Mouse (Mus musculus): ENCODE results near the gene Iqgap2. TPM values are rescaled to one million over a fixed set of nuclear protein-coding genes. Genes with fewer than 3 reads are reported as not detected.

Gene Iqgap2
- polyA plus RNA-seq, 1 experiment from 2014 or later = 4.2 TPM

GRCm38 (mm10) chr13:95889366-95889765 is 2.4 kb downstream of the Iqgap2 start:
- no peaks in the 10 kb centered on the region for H3K36me3 ChIP-seq (ENCODE audit: control insufficient read depth, insufficient read depth, low read length)
- H3K9ac ChIP-seq (ENCODE audit: low read length) = no peak overlapping the region
- no peak for DNase-seq (ENCODE audit: low spot score)
- 89% methylated on average over 10 of the region's 10 CpGs for WGBS
- ATAC-seq = no peak
- no peak overlapping the region for H3K4me3 ChIP-seq (ENCODE audit: low read depth, low read length)
- no peak overlapping the region for H3K27ac ChIP-seq (ENCODE audit: low read depth, low read length)
- no peaks in the 10 kb centered on the region for H3K27me3 ChIP-seq (replicated peaks; ENCODE audit: control insufficient read depth, insufficient read depth, low read length)
- peaks cover 8% of the 10 kb centered on the region for H3K4me1 ChIP-seq (ENCODE audit: control insufficient read depth, insufficient read depth, low read length)
- peak overlapping the region; percentile 97; the same call in 1 of the 2 replicates for H3K4me2 ChIP-seq (ENCODE audit: low read length)
- H3K9me3 ChIP-seq (replicated peaks; ENCODE audit: control insufficient read depth, low read length) = no peaks in the 10 kb centered on the region

- DNase-seq (ENCODE audit: low spot score) (no peak), ATAC-seq (no peak)
- peaks cover 8% of the 10 kb centered on the region for H3K4me1 ChIP-seq (ENCODE audit: control insufficient read depth, insufficient read depth, low read length)
- no peaks in the 10 kb centered on the region for H3K36me3 ChIP-seq (ENCODE audit: control insufficient read depth, insufficient read depth, low read length)
- H3K9ac ChIP-seq (ENCODE audit: low read length) = no peak overlapping the region
- 92% methylated on average over 12 of the region's 12 CpGs for WGBS
- no peak overlapping the region for H3K27ac ChIP-seq (ENCODE audit: low read depth, low read length)
- H3K9me3 ChIP-seq (replicated peaks; ENCODE audit: control insufficient read depth, low read length) = no peaks in the 10 kb centered on the region
- H3K4me3 ChIP-seq (ENCODE audit: low read depth, low read length) = no peak overlapping the region
- H3K4me2 ChIP-seq (ENCODE audit: low read length) = no peak overlapping the region
- no peaks in the 10 kb centered on the region for H3K27me3 ChIP-seq (replicated peaks; ENCODE audit: control insufficient read depth, insufficient read depth, low read length)
These were observed 3.1 kb downstream of the Iqgap2 start for GRCm38 (mm10) chr13:95888621-95889020.

- Histone ChIP-seq H3K27me3 (replicated peaks; ENCODE audit: control insufficient read depth, insufficient read depth, low read length) (no peaks in the 10 kb centered on the region), H3K9ac (ENCODE audit: low read length) (no peak overlapping the region), H3K4me2 (ENCODE audit: low read length) (no peak overlapping the region), H3K4me3 (ENCODE audit: low read depth, low read length) (no peak overlapping the region), H3K4me1 (ENCODE audit: control insufficient read depth, insufficient read depth, low read length) (peaks cover 8% of the 10 kb centered on the region), H3K27ac (ENCODE audit: low read depth, low read length) (no peak overlapping the region), H3K36me3 (ENCODE audit: control insufficient read depth, insufficient read depth, low read length) (no peaks in the 10 kb centered on the region), H3K9me3 (replicated peaks; ENCODE audit: control insufficient read depth, low read length) (no peaks in the 10 kb centered on the region)
- ATAC-seq = no peak
- 85% methylated on average over 4 of the region's 4 CpGs for WGBS
- no peak for DNase-seq (ENCODE audit: low spot score)
These were observed 3.6 kb downstream of the Iqgap2 start for GRCm38 (mm10) chr13:95888170-95888569.

- DNase-seq (ENCODE audit: low spot score) = no peak
- no peak overlapping the region for H3K27ac ChIP-seq (ENCODE audit: low read depth, low read length)
- H3K36me3 ChIP-seq (ENCODE audit: control insufficient read depth, insufficient read depth, low read length) = no peaks in the 10 kb centered on the region
- ATAC-seq = no peak
- H3K4me1 ChIP-seq (ENCODE audit: control insufficient read depth, insufficient read depth, low read length) = peaks cover 8% of the 10 kb centered on the region
- H3K4me3 ChIP-seq (ENCODE audit: low read depth, low read length) = no peak overlapping the region
- H3K27me3 ChIP-seq (replicated peaks; ENCODE audit: control insufficient read depth, insufficient read depth, low read length) = no peaks in the 10 kb centered on the region
- H3K9ac ChIP-seq (ENCODE audit: low read length) = no peak overlapping the region
- no peak overlapping the region for H3K4me2 ChIP-seq (ENCODE audit: low read length)
- H3K9me3 ChIP-seq (replicated peaks; ENCODE audit: control insufficient read depth, low read length) = no peaks in the 10 kb centered on the region
- 80% methylated on average over 7 of the region's 7 CpGs for WGBS
These were observed 4.3 kb downstream of the Iqgap2 start for GRCm38 (mm10) chr13:95887375-95887774.

- H3K4me1 ChIP-seq (ENCODE audit: control insufficient read depth, insufficient read depth, low read length) = 0 out of 2 replicates have a peak, but pooled peaks cover 2% of the 10 kb centered on the region
- H3K9ac ChIP-seq (ENCODE audit: low read length) = no peak overlapping the region
- ATAC-seq (no peak), DNase-seq (ENCODE audit: low spot score) (no peak)
- H3K4me3 ChIP-seq (ENCODE audit: low read depth, low read length) = no peak overlapping the region
- no peaks in the 10 kb centered on the region for H3K27me3 ChIP-seq (replicated peaks; ENCODE audit: control insufficient read depth, insufficient read depth, low read length)
- no peak overlapping the region for H3K27ac ChIP-seq (ENCODE audit: low read depth, low read length)
- no peaks in the 10 kb centered on the region for H3K36me3 ChIP-seq (ENCODE audit: control insufficient read depth, insufficient read depth, low read length)
- 79% methylated on average over 3 of the region's 3 CpGs for WGBS
- H3K4me2 ChIP-seq (ENCODE audit: low read length) = no peak overlapping the region
- no peaks in the 10 kb centered on the region for H3K9me3 ChIP-seq (replicated peaks; ENCODE audit: control insufficient read depth, low read length)
These were observed 7.3 kb downstream of the Iqgap2 start for GRCm38 (mm10) chr13:95884455-95884854.

GRCm38 (mm10) chr13:95882001-95882400 is 9.7 kb downstream of the Iqgap2 start:
- H3K9me3 ChIP-seq (replicated peaks; ENCODE audit: control insufficient read depth, low read length) = no peaks in the 10 kb centered on the region
- H3K4me3 ChIP-seq (ENCODE audit: low read depth, low read length) = no peak overlapping the region
- no peak overlapping the region for H3K9ac ChIP-seq (ENCODE audit: low read length)
- no peak overlapping the region for H3K4me2 ChIP-seq (ENCODE audit: low read length)
- no peak overlapping the region for H3K27ac ChIP-seq (ENCODE audit: low read depth, low read length)
- WGBS = 87% methylated on average over 6 of the region's 6 CpGs
- H3K27me3 ChIP-seq (replicated peaks; ENCODE audit: control insufficient read depth, insufficient read depth, low read length) = no peaks in the 10 kb centered on the region
- no peaks in the 10 kb centered on the region for H3K36me3 ChIP-seq (ENCODE audit: control insufficient read depth, insufficient read depth, low read length)
- DNase-seq (ENCODE audit: low spot score) (no peak), ATAC-seq (no peak)
- 0 out of 2 replicates have a peak, but pooled peaks cover 2% of the 10 kb centered on the region for H3K4me1 ChIP-seq (ENCODE audit: control insufficient read depth, insufficient read depth, low read length)

- no peak for DNase-seq (ENCODE audit: low spot score)
- no peaks in the 10 kb centered on the region for H3K9me3 ChIP-seq (replicated peaks; ENCODE audit: control insufficient read depth, low read length)
- no peak for ATAC-seq
- no peak overlapping the region for H3K9ac ChIP-seq (ENCODE audit: low read length)
- 0 out of 2 replicates have a peak, but pooled peaks cover 2% of the 10 kb centered on the region for H3K4me1 ChIP-seq (ENCODE audit: control insufficient read depth, insufficient read depth, low read length)
- H3K27ac ChIP-seq (ENCODE audit: low read depth, low read length) = no peak overlapping the region
- no peaks in the 10 kb centered on the region for H3K27me3 ChIP-seq (replicated peaks; ENCODE audit: control insufficient read depth, insufficient read depth, low read length)
- WGBS = 79% methylated on average over 9 of the region's 9 CpGs
- H3K4me3 ChIP-seq (ENCODE audit: low read depth, low read length) = no peak overlapping the region
- H3K36me3 ChIP-seq (ENCODE audit: control insufficient read depth, insufficient read depth, low read length) = no peaks in the 10 kb centered on the region
- H3K4me2 ChIP-seq (ENCODE audit: low read length) = no peak overlapping the region
These were observed 10.3 kb downstream of the Iqgap2 start for GRCm38 (mm10) chr13:95881427-95881826.

GRCm38 (mm10) chr13:95880633-95881032 is 11.1 kb downstream of the Iqgap2 start:
- no peak overlapping the region for H3K4me3 ChIP-seq (ENCODE audit: low read depth, low read length)
- H3K27ac ChIP-seq (ENCODE audit: low read depth, low read length) = no peak overlapping the region
- peak; percentile 77 for ATAC-seq
- no peaks in the 10 kb centered on the region for H3K36me3 ChIP-seq (ENCODE audit: control insufficient read depth, insufficient read depth, low read length)
- no peaks in the 10 kb centered on the region for H3K27me3 ChIP-seq (replicated peaks; ENCODE audit: control insufficient read depth, insufficient read depth, low read length)
- no peak overlapping the region for H3K9ac ChIP-seq (ENCODE audit: low read length)
- 0 out of 2 replicates have a peak, but pooled peaks cover 2% of the 10 kb centered on the region for H3K4me1 ChIP-seq (ENCODE audit: control insufficient read depth, insufficient read depth, low read length)
- DNase-seq (ENCODE audit: low spot score) = peak; percentile 71
- 30% methylated on average over 6 of the region's 6 CpGs for WGBS
- no peak overlapping the region for H3K4me2 ChIP-seq (ENCODE audit: low read length)
- no peaks in the 10 kb centered on the region for H3K9me3 ChIP-seq (replicated peaks; ENCODE audit: control insufficient read depth, low read length)

GRCm38 (mm10) chr13:95871993-95872392 is 19.7 kb downstream of the Iqgap2 start:
- no peak for ATAC-seq
- Histone ChIP-seq H3K4me2 (ENCODE audit: low read length) (no peak overlapping the region), H3K9ac (ENCODE audit: low read length) (no peak overlapping the region), H3K36me3 (ENCODE audit: control insufficient read depth, insufficient read depth, low read length) (no peaks in the 10 kb centered on the region), H3K9me3 (replicated peaks; ENCODE audit: control insufficient read depth, low read length) (no peaks in the 10 kb centered on the region), H3K4me3 (ENCODE audit: low read depth, low read length) (no peak overlapping the region), H3K27ac (ENCODE audit: low read depth, low read length) (no peak overlapping the region), H3K27me3 (replicated peaks; ENCODE audit: control insufficient read depth, insufficient read depth, low read length) (no peaks in the 10 kb centered on the region), H3K4me1 (ENCODE audit: control insufficient read depth, insufficient read depth, low read length) (peaks cover 28% of the 10 kb centered on the region)
- WGBS = 54% methylated on average over 4 of the region's 4 CpGs
- no peak for DNase-seq (ENCODE audit: low spot score)

Data from forebrain, embryonic 14.5 days (tissue).